Mouse (Mus musculus): ENCODE results near the gene Rps13.
A peak's percentile ranks its signal among the peaks of the same experiment; 100 is the strongest.
"Not testable (repeated sequence)": the region's sequence is repeated elsewhere in the genome, so short reads cannot be mapped to it uniquely, and the experiment has no call there.

Gene Rps13

GRCm38 (mm10) chr7:116333713-116334668 lies at the start of gene Rps13:
Rps13 (minus strand) TSS chr7:116334195.
- DNase-seq (ENCODE audit: low read depth): peak; percentile 93

DNA sequence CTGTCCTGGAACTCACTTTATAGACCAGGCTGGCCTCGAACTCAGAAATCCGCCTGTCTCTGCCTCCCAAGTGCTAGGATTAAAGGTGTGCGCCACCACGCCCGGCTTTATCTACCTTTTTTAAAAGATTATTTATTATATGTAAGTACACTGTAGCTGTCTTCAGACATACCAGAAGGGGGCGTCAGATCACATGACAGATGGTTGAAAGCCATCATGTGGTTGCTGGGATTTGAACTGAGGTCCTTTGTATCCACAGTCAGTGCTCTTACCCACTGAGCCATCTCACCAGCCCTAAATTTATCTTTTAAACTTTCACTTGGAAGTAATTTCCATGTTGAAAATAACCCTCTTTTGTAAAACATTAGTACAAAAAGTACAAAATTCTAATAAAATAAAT lies 45.2 kb upstream of the Rps13 start:
- not testable (repeated sequence) for DNase-seq (ENCODE audit: low read depth)

DNA sequence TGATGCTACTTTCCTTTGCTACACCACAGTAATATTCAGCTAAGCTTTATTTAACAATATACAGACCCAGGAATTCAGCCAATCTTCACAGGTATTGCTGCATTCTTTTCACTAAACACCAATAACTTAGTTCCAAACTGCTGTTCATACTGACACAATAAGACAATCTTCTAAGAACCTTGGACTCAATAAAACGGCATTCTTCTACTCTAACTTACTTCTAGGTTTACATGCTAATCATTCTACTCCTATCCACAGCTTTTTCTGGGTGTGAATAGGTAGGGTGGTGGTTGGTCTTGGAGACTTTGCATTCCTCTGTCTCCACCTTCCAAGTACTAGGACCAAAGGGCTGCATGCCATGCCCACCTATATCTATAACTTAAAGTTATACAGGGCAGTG lies 40.3 kb upstream of the Rps13 start:
- DNase-seq (ENCODE audit: low read depth): no peak

DNA sequence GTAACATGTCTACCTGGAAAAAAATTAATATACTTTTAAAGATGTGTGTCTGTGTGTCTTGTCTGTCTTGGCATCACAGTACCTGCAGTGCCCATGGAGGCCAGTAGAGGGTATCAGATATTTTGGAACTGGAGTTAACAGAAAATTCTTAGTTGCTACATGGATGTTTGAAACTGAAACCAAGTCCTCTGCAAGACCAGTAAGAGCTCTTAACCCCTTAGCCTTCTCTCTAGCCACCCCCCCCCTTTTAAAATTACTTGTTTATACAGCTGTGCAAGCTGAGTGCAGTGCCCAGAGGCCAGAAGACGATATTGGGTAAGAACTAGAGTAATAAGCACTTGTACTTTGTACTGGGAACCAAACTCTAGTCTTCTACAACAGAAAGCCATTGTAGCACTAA lies 2.2 kb upstream of the Rps13 start:
- DNase-seq (ENCODE audit: low read depth): peak; percentile 63

DNA sequence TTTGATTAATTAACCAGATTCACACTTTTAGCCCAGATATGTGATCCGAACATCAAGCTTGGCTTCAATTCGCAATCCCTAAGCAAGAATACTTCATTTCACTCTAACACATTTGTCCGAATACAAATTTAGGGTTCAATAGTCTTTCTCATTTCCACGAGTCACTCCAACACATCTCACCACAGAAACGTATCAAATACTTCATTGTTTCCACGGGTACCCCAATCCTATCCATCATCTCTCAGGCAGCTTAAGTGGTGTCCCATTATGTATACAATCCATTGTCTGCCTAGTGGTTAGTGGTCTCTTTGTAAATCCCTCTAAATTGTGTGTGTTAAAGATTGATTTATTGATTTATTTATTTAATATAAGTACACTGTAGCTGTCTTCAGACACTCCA lies 1.1 kb upstream of the Rps13 start:
- no peak for DNase-seq (ENCODE audit: low read depth)

DNA sequence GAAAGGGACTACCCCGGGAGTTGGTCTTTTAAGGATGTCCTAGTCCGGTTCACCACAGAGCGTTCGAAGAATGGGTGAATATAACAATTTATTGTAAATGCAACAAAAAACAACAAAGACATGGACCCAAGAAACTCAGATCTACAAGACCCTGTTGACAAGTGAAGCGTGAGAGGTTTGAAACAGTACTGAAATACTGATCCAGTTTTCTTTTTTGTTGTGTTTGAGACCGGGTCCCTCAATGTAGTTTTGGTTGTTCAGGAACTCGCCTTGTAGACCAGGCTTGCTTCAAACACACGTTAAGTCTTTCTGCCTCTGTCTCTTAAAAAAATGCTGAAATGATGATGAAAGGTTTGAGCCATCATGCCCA lies 659 bp upstream of the Rps13 start:
- DNase-seq (ENCODE audit: low read depth): no peak

- no peak for DNase-seq (ENCODE audit: low read depth)
Measured at GRCm38 (mm10) chr7:116331246-116331645, 2.7 kb downstream of the Rps13 start.

- no peak for DNase-seq (ENCODE audit: low read depth)
Measured at GRCm38 (mm10) chr7:116329858-116330257, 4.1 kb downstream of the Rps13 start.

- no peak for DNase-seq (ENCODE audit: low read depth)
Measured at GRCm38 (mm10) chr7:116328777-116329176, 5.2 kb downstream of the Rps13 start.

DNA sequence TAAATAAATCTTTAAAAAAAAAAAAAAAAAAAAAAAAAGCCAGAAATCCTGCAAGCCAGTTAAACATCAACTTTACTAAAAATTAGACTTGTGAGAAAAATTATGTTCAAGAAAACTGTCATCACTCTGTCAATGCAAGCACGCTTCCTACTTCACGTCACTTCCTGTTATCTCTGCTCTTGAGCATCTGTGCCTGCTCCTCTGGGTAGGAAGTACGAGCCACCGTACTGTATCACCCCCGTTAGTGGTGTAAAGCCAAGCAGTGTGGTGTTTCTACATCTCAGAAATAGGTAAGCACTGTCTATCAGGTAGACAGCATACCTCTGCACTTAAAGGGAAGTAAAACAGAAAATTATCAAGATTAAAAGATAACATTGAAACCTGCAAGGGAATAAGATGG lies 6.1 kb downstream of the Rps13 start:
- no peak for DNase-seq (ENCODE audit: low read depth)

GRCm38 (mm10) chr7:116323331-116323964 lies 10.5 kb downstream of the Rps13 start:
- DNase-seq (ENCODE audit: low read depth): no peak

- no peak for DNase-seq (ENCODE audit: low read depth)
Measured at GRCm38 (mm10) chr7:116309456-116309855, 24.5 kb downstream of the Rps13 start.

- DNase-seq (ENCODE audit: low read depth): no peak
Measured at GRCm38 (mm10) chr7:116308632-116308991, 25.4 kb downstream of the Rps13 start.

DNA sequence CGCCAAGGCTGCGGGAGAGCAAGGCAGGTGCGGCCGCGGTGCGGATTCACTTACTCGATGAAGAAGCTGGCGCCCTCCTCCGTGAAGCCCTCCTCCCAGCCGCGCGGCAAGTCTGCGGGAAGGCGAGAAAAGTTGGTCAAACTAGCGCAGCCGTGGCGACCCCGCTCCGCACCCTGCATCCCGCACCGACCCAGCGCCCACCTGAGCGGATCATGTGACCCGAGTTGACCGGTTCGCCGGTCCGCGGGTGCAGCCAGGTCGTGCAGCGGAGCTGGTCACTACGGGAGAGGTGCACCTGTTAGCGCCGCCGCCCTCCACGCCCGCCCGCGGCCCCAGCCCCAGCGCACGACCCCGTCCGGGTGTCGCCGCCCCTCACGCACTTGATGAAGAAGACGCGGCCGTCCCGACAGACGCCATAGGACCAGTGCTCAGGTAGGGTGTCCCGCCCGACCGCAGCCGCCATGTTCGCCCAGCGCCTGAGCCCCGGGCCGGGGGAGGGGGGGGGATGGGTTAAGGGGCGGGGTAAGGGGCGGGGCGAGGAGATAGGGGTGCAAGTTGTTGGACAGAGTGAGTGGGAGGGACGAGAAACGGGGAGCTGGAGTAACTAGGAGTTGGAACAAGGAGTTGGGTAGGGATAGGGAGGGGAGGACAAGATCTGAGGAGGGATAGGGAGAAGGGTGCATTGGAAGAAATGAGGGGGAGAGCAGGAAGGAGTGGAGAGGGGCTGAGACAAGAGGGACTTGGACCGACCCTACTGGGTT lies 25.9 kb downstream of the Rps13 start, which contains the start of gene Plekha7:
Gene Plekha7, minus strand, starts transcription at position 506 of the 761 bp plus-strand sequence.
- no peak for DNase-seq (ENCODE audit: low read depth)

GRCm38 (mm10) chr7:116307099-116307870 lies 26.7 kb downstream of the Rps13 start:
- no peak for DNase-seq (ENCODE audit: low read depth)

DNA sequence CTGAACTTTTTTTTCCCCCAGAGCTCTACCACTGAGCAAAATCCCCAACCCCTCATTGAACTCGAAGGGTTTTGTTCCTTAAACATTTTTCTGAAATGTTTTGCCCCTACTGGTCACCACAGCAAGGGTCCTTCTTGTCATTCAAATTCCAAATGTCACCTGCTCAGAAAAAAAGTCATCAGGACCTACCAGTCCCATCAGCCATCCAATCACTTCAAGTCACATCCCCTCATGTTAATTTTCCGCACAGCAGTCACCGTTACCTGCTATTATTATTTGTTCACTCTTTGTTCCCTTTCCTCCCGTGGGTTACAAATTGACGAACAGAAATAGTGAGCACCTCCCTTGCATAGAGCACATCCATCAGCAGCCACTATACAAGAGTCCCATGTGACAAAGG lies 27.4 kb downstream of the Rps13 start:
- DNase-seq (ENCODE audit: low read depth): no peak

- DNase-seq (ENCODE audit: low read depth): no peak
Measured at GRCm38 (mm10) chr7:116301661-116302311, 32.2 kb downstream of the Rps13 start.

DNA sequence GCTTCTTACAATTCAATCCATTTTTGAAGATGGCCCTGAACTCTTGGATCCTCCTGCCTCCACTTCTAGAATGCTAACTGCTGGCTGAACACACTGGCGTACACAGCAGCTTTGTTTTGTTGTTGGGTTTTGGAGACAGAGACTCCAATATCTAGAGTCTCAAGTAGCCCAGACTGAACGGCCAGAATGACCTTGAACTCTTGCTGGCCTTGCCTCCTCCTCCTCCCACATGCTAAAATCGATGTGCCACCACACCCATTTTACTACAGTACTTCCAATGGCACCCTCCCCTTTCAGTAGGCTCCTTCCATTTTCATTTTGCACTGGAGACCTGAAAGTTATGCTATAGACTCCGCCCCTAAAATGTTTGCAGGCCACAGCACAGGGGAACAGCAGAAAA lies 32.9 kb downstream of the Rps13 start:
- DNase-seq (ENCODE audit: low read depth): no peak

GRCm38 (mm10) chr7:116298851-116299250 lies 35.1 kb downstream of the Rps13 start:
- no peak for DNase-seq (ENCODE audit: low read depth)

DNA sequence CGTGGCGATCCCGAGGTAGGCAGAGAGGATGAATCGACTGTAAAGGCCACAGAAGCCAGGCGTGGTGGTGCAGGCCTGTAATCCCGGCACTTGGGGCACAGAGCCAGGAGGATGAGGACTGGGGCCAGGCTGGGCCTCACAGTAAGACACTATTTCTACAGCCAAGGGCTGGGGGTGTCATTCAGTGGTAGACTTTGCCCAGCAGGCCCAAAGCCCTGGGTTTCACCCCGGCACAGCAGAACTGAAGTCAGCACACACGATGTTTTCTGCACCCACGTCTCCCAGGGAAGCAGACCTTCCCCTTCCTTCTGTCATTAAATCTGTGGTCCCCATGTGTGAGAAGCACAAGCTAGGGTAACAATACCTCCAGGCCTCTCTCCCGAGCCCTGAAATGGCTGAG lies 35.6 kb downstream of the Rps13 start:
- DNase-seq (ENCODE audit: low read depth): no peak

- no peak for DNase-seq (ENCODE audit: low read depth)
Measured at GRCm38 (mm10) chr7:116294961-116295360, 39.0 kb downstream of the Rps13 start.

All from c-Kit-positive CD71-negative TER-119-negative erythroid progenitor cells, embryonic 14.5 days (primary cell).